Mouse (Mus musculus) monocyte, adult 2 months (primary cell): ENCODE data around the gene Lclat1.

Experiments used
- DNase-seq, 2 experiments: peaks; one replicate each; pipeline ENCODE4 v3.0.0; 2022; ENCODE audit warnings: low spot score in 2 of 2, low read depth in 1 of 2

Gene Lclat1

GRCm38 (mm10) chr17:73107158-73108157 lies at the start of gene Lclat1:
TSS of gene Lclat1 (plus strand) at chr17:73107985.
- DNase-seq, result peak; percentile 83 to 93

GRCm38 (mm10) chr17:73058319-73058718 lies 49.5 kb upstream of the Lclat1 start:
- DNase-seq, result no peak

GRCm38 (mm10) chr17:73060224-73060896 lies 47.4 kb upstream of the Lclat1 start:
- no peak for DNase-seq

GRCm38 (mm10) chr17:73060897-73061252 lies 46.9 kb upstream of the Lclat1 start:
- DNase-seq, result no peak

- no peak for DNase-seq
These were observed 45.1 kb upstream of the Lclat1 start for GRCm38 (mm10) chr17:73062701-73063100.

- DNase-seq, result no peak
These were observed 44.5 kb upstream of the Lclat1 start for GRCm38 (mm10) chr17:73063299-73063698.

GRCm38 (mm10) chr17:73063781-73064180 lies 44.0 kb upstream of the Lclat1 start:
- DNase-seq, result no peak

- no peak for DNase-seq
These were observed 41.2 kb upstream of the Lclat1 start for GRCm38 (mm10) chr17:73066387-73067169.

- no peak for DNase-seq
These were observed 40.4 kb upstream of the Lclat1 start for GRCm38 (mm10) chr17:73067423-73067822.

GRCm38 (mm10) chr17:73068321-73068992 lies 39.3 kb upstream of the Lclat1 start:
- DNase-seq, result no peak

GRCm38 (mm10) chr17:73070466-73070865 lies 37.3 kb upstream of the Lclat1 start:
- no peak for DNase-seq

GRCm38 (mm10) chr17:73071725-73072263 lies 36.0 kb upstream of the Lclat1 start:
- DNase-seq, result no peak

GRCm38 (mm10) chr17:73072286-73072685 lies 35.5 kb upstream of the Lclat1 start:
- DNase-seq, result no peak

GRCm38 (mm10) chr17:73074631-73075030 lies 33.2 kb upstream of the Lclat1 start:
- no peak for DNase-seq

- DNase-seq, result no peak
These were observed 32.4 kb upstream of the Lclat1 start for GRCm38 (mm10) chr17:73075238-73075890.

- DNase-seq, result no peak
These were observed 30.1 kb upstream of the Lclat1 start for GRCm38 (mm10) chr17:73077638-73078037.

GRCm38 (mm10) chr17:73081360-73082133 lies 26.2 kb upstream of the Lclat1 start:
- no peak for DNase-seq

GRCm38 (mm10) chr17:73082506-73083196 lies 25.1 kb upstream of the Lclat1 start:
- DNase-seq, result no peak
